Mouse (Mus musculus): ENCODE data around the gene Lcn2.

The Lcn2 gene

GRCm38 (mm10) chr2:32412742-32413531, 24.9 kb upstream of the Lcn2 start:
- DNase-seq: no peak

GRCm38 (mm10) chr2:32411407-32411806, 23.4 kb upstream of the Lcn2 start:
- DNase-seq: no peak

- no peak for DNase-seq
These were observed 20.7 kb upstream of the Lcn2 start for GRCm38 (mm10) chr2:32408429-32409424.

- DNase-seq: no peak
These were observed 19.2 kb upstream of the Lcn2 start for GRCm38 (mm10) chr2:32407144-32407824.

- DNase-seq: peak; percentile 87
These were observed 16.6 kb upstream of the Lcn2 start for GRCm38 (mm10) chr2:32404663-32405062.

- DNase-seq: no peak
These were observed 8.6 kb upstream of the Lcn2 start for GRCm38 (mm10) chr2:32396695-32397094.

- peak; percentile 94 for DNase-seq
These were observed 8.0 kb upstream of the Lcn2 start for GRCm38 (mm10) chr2:32395946-32396621.

- DNase-seq: peak; percentile 93
These were observed 7.5 kb upstream of the Lcn2 start, which contains the start of gene Ptges2 for GRCm38 (mm10) chr2:32395484-32395945. TSS of gene Ptges2 (plus strand) at chr2:32395896.

- peak; percentile 42 for DNase-seq
These were observed 6.9 kb upstream of the Lcn2 start for GRCm38 (mm10) chr2:32394973-32395372.

- DNase-seq: no peak
These were observed 4.0 kb upstream of the Lcn2 start for GRCm38 (mm10) chr2:32392063-32392462.

GRCm38 (mm10) chr2:32390871-32391270, 2.8 kb upstream of the Lcn2 start:
- DNase-seq: no peak

GRCm38 (mm10) chr2:32389157-32389556, 1.1 kb upstream of the Lcn2 start:
- DNase-seq: no peak

GRCm38 (mm10) chr2:32382689-32383088, 5.4 kb downstream of the Lcn2 start:
- DNase-seq: no peak

GRCm38 (mm10) chr2:32381775-32382223, 6.3 kb downstream of the Lcn2 start, which contains the start of gene 1110008P14Rik:
TSS of gene 1110008P14Rik (minus strand) at chr2:32381938.
- DNase-seq: peak; percentile 95

- no peak for DNase-seq
These were observed 6.8 kb downstream of the Lcn2 start for GRCm38 (mm10) chr2:32381141-32381774.

- DNase-seq: no peak
These were observed 8.0 kb downstream of the Lcn2 start for GRCm38 (mm10) chr2:32380001-32380500.

- peak; percentile 62 for DNase-seq
These were observed 11.1 kb downstream of the Lcn2 start for GRCm38 (mm10) chr2:32376963-32377362.

- DNase-seq: peak; percentile 63
These were observed 12.6 kb downstream of the Lcn2 start for GRCm38 (mm10) chr2:32375317-32375940.

- DNase-seq: no peak
These were observed 13.9 kb downstream of the Lcn2 start for GRCm38 (mm10) chr2:32374191-32374590.

GRCm38 (mm10) chr2:32367315-32367714, 20.7 kb downstream of the Lcn2 start:
- DNase-seq: no peak

GRCm38 (mm10) chr2:32364121-32364520, 23.9 kb downstream of the Lcn2 start:
- DNase-seq: no peak
